Mouse (Mus musculus) embryonic stem cell, embryonic (primary cell): ENCODE measurements at regions not wholly inside any gene's neighbourhood (a gene's known extent, or its start where the extent isn't known, plus 50 kb on each side); places are given as distances from the start of the nearest gene placed in this dataset.

Experiments used
- CTCF ChIA-PET, 4 experiments: fragments of 300-600 bp in 2 of 4; fragments of 350-600 bp in 2 of 4; sonication (Branson Sonifier 250); formaldehyde crosslinking; loops; one replicate each; lab custom pipeline; 2022; ENCODE audit warnings: inconsistent platforms in 2 of 4; lab: Charles Lee
- POLR2A ChIA-PET, 4 experiments: fragments of 300-600 bp in 2 of 4; fragments of 350-600 bp in 2 of 4; sonication (Branson Sonifier 250); formaldehyde crosslinking; loops; one replicate each; lab custom pipeline; 2022; ENCODE audit warnings: antibody characterized with exemption in 4 of 4, inconsistent platforms in 1 of 4; lab: Charles Lee

- ChIA-PET POLR2A (interaction anchor here (0.5 to 1.7 kb wide), 7 partner anchors 44 to 1180 kb away, joined by 3 to 7 read pairs (median 3); partner anchors contain the start of genes Bcl6 (in 3 of the 4) and Gm37419 (in 1 of the 4)), CTCF (no interaction called here)
Observed at GRCm38 (mm10) chr16:24173783-24174518, 185.3 kb upstream of the Bcl6 start.

- ChIA-PET POLR2A (interaction anchor here in 3 of 4 experiments (1.0 to 1.7 kb wide), 3 partner anchors 184 kb away, joined by 3 to 5 read pairs (median 3); partner anchors contain the start of genes Bcl6 (in 3 of the 3) and Gm37419 (in 1 of the 3)), CTCF (interaction anchor here in 1 of 4 experiments (0.6 kb wide), 1 partner anchor 9 kb away, joined by 3 read pairs; no protein-coding TSS in a partner anchor)
Observed at GRCm38 (mm10) chr16:24172653-24173052, 184.0 kb upstream of the Bcl6 start.

GRCm38 (mm10) chr16:24172065-24172464, 183.4 kb upstream of the Bcl6 start:
- ChIA-PET POLR2A (interaction anchor here in 1 of 4 experiments (0.6 kb wide), 1 partner anchor 383 kb away, joined by 3 read pairs; no protein-coding TSS in a partner anchor), CTCF (no interaction called here)

- ChIA-PET POLR2A (no interaction called here), CTCF (no interaction called here)
Observed at GRCm38 (mm10) chr16:24171161-24171560, 182.5 kb upstream of the Bcl6 start.

- CTCF ChIA-PET: no interaction called here
- POLR2A ChIA-PET: no interaction called here
Observed at GRCm38 (mm10) chr16:24166496-24166895, 177.8 kb upstream of the Bcl6 start.

- CTCF ChIA-PET: no interaction called here
- POLR2A ChIA-PET: interaction anchor here in 1 of 4 experiments (1.3 kb wide), 1 partner anchor 182 kb away, joined by 4 read pairs; no protein-coding TSS in a partner anchor
Observed at GRCm38 (mm10) chr16:24165461-24166081, 176.9 kb upstream of the Bcl6 start.

DNA sequence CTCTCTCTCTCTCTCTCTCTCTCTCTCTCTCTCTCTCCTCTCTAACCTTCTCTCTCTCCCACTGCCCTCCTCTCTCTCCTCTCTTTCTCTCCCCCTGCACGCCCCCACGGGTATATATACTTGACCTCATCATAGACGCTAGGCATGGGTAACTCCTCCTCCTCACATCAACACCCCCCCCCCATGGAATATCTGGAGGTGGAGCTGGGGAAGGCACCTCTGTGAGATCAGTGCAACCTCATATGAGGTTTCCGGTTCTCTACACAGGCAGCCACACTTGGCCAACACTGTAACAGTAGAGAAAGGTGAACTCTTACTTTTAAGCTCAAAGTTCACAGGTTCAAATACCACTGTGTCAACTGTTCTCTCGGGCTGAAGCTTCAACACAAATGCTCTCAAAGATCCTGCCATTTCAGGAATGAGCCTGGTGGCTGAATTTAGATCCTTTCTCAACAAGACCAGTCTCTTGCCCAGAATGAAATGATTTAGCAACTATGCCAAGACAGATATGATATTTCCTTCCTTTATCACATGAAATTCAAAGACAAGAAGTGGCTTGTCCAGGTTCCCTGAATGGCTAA, 172.1 kb upstream of the Bcl6 start:
- ChIA-PET CTCF (interaction anchor here in 1 of 4 experiments (0.6 kb wide), 1 partner anchor 8 kb away, joined by 3 read pairs; no protein-coding TSS in a partner anchor), POLR2A (no interaction called here)

- ChIA-PET CTCF (no interaction called here), POLR2A (no interaction called here)
Observed at GRCm38 (mm10) chr16:24159336-24159735, 170.7 kb upstream of the Bcl6 start.

DNA sequence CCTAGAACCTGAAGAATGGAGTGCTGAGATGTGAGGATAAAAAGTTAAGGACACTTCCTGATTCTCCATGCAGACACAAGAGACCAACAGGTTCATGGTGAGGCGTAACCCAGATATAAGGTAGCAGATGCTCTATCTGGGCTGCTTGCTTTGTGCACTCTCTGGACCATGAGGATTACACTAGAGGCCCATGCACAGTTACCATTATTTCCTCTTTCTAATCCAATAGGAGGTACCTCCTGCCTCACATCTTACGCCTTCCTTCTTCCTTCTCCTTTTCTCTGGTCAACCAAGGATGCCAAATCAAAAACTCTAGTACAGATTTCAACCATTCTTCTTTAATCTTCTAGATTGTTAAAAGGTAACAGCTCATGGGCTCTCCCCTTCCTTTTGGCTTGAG, 169.1 kb upstream of the Bcl6 start:
- POLR2A ChIA-PET: no interaction called here
- CTCF ChIA-PET: no interaction called here

GRCm38 (mm10) chr16:24156729-24157430, 168.2 kb upstream of the Bcl6 start:
- POLR2A ChIA-PET: interaction anchor here in 2 of 4 experiments (0.6 to 0.7 kb wide), 2 partner anchors 173 to 210 kb away, joined by 3 to 4 read pairs; no protein-coding TSS in a partner anchor
- CTCF ChIA-PET: interaction anchor here in 1 of 4 experiments (0.6 kb wide), 1 partner anchor 10 kb away, joined by 5 read pairs; no protein-coding TSS in a partner anchor

GRCm38 (mm10) chr16:24154816-24155357, 166.2 kb upstream of the Bcl6 start:
- CTCF ChIA-PET: no interaction called here
- POLR2A ChIA-PET: interaction anchor here in 1 of 4 experiments (0.7 kb wide), 1 partner anchor 19 kb away, joined by 3 read pairs; no protein-coding TSS in a partner anchor

DNA sequence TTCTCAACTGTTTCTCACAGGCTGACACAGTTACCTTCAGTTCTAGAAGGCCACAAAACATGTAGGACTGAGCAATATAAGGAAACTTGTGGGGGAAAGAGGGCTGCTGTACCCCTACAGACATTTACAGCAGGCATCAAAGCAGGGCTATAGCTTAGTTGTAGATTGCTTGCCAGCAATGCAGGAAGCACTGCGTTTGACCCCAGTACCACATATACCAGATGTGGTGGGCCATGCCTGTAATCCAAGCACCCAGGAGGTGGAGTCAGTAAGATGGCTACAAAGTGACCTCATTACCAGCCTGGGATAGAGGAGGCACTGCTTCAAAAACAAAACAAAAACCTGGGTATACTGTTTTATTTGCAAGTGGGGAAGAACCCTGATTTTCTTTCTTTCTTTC, 165.3 kb upstream of the Bcl6 start:
- CTCF ChIA-PET: no interaction called here
- POLR2A ChIA-PET: interaction anchor here in 2 of 4 experiments (0.7 to 1.2 kb wide), 2 partner anchors 18 to 165 kb away, joined by 3 read pairs; partner anchors contain the start of genes Bcl6 (in 1 of the 2) and Gm37419 (in 1 of the 2)

GRCm38 (mm10) chr16:24151831-24152247, 163.2 kb upstream of the Bcl6 start:
- ChIA-PET CTCF (no interaction called here), POLR2A (interaction anchor here in 1 of 4 experiments (0.7 kb wide), 1 partner anchor 8 kb away, joined by 3 read pairs; no protein-coding TSS in a partner anchor)

GRCm38 (mm10) chr16:24151178-24151725, 162.6 kb upstream of the Bcl6 start:
- CTCF ChIA-PET: no interaction called here
- POLR2A ChIA-PET: no interaction called here

GRCm38 (mm10) chr16:24150512-24150911, 161.9 kb upstream of the Bcl6 start:
- ChIA-PET POLR2A (interaction anchor here in 1 of 4 experiments (0.7 kb wide), 2 partner anchors 52 to 147 kb away, joined by 3 to 4 read pairs; no protein-coding TSS in a partner anchor), CTCF (no interaction called here)

- ChIA-PET POLR2A (interaction anchor here in 1 of 4 experiments (0.6 to 0.7 kb wide), 2 partner anchors 13 to 165 kb away, joined by 3 to 7 read pairs; no protein-coding TSS in a partner anchor), CTCF (interaction anchor here in 2 of 4 experiments (0.6 kb wide), 2 partner anchors 109 to 429 kb away, joined by 3 to 16 read pairs; no protein-coding TSS in a partner anchor)
Observed at GRCm38 (mm10) chr16:24149441-24149840, 160.8 kb upstream of the Bcl6 start.

DNA sequence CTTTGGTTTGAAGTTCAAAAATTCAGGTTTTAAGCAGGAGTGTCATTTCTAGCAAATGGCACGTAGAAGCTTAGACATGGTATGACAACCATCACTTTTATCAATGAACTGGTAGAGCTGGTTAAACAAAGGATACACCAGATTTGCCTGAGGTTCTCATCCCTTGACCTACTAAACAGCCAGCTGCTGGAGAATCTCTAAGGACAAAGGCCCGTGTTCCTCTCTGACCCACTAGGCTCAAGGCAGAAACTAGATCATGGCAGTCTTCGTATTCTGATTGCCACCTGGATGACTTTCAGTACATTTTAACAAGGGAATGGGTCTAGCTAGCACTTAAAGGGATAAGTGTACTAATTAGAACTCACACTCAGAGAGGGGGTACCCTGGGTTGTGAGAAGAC, 155.2 kb upstream of the Bcl6 start:
- CTCF ChIA-PET: interaction anchor here in 1 of 4 experiments (0.5 kb wide), 1 partner anchor 1305 kb away, joined by 3 read pairs; no protein-coding TSS in a partner anchor
- POLR2A ChIA-PET: interaction anchor here in 1 of 4 experiments (0.7 to 1.2 kb wide), 2 partner anchors 8 to 50 kb away, joined by 3 read pairs; no protein-coding TSS in a partner anchor
